8 mouse cellular contexts compared by ENCODE assay signal in the genomic region with DNA sequence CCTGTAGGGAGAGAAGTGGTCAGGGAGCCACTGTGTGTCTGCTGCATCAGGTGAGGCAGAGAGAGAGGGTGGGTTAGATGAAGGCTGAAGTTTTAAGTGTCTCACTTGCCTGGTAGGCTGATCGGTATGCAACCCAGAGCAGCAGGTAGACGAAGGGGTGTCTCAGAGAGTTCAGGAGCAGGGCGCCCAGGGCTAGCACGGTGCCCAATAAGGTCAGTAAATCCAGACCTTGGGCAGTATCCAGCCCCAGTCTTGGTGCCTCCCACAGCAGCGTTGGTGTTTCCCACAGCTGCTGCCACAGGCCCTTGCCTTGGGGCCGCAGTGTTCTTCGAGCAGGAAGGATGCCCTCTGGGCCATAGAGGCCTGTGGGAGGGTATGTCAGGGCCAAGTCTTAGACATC. TPM values are rescaled to one million over a fixed set of nuclear protein-coding genes. Genes with fewer than 3 reads are reported as not detected.
DNase-seq lines count a peak whose midpoint lies in the region; ATAC-seq and TF ChIP-seq lines count a peak whose summit lies in the region.

No protein-coding gene starts in this region.

- H3K36me3 ChIP-seq in liver, embryonic 13.5 days = peaks cover 63% of the 10 kb centered on the region

- no peak for ATAC-seq in liver, embryonic 13.5 days (ENCODE audit: low read depth)

- no peak for TF ChIP-seq CTCF in gastrocnemius, adult 2 months (IDR thresholded peaks at IDR 0.05)

- WGBS in liver, embryonic 13.5 days (ENCODE audit: insufficient replicate concordance) = 79% methylated on average over 7 of the region's 7 CpGs

- no peaks in the 10 kb centered on the region for H3K27me3 ChIP-seq in liver, embryonic 13.5 days

- peak overlapping the region; percentile 94 for H3K27ac ChIP-seq in gastrocnemius, adult 2 months
- peak overlapping the region; percentile 84 for H3K27ac ChIP-seq in liver, embryonic 13.5 days

- peaks cover 45% of the 10 kb centered on the region for H3K4me1 ChIP-seq in liver, embryonic 13.5 days (replicated peaks)

- no peaks in the 10 kb centered on the region for H3K9me3 ChIP-seq in liver, embryonic 13.5 days (replicated peaks)

- H3K9ac ChIP-seq in liver, embryonic 13.5 days = peak overlapping the region; percentile 86

- intact Hi-C loops in gastrocnemius, adult 2 months (cut with DNase I) = loop anchor here (2.0 to 10.0 kb wide), 2 partner anchors 38 to 180 kb away; no protein-coding TSS in a partner anchor
- intact Hi-C loops in gastrocnemius, postnatal 36 days (cut with DNase I) = loop anchor here (5.0 kb wide), 1 partner anchor 227 kb away; the partner anchor contains the start of gene Hdac10

- peak overlapping the region; percentile 81 for H3K4me2 ChIP-seq in liver, embryonic 13.5 days

- H3K4me3 ChIP-seq in gastrocnemius, adult 2 months = peak overlapping the region; percentile 96
- peak overlapping the region; percentile 71 for H3K4me3 ChIP-seq in liver, embryonic 13.5 days (replicated peaks)

- DNase-seq in gastrocnemius, adult 2 months = no peak
- no peak for DNase-seq in gastrocnemius, postnatal 36 days
- peak; percentile 28 for DNase-seq in thymus, postnatal 14 days
- DNase-seq in thymus, postnatal 10 days (ENCODE audit: low spot score in 2 of 2) = no peak
- DNase-seq in liver, embryonic 13.5 days = no peak
- DNase-seq in adrenal gland, adult 2 months = no peak
- no peak for DNase-seq in Muller cell, postnatal 12 days (ENCODE audit: inconsistent ontology term)
- DNase-seq in spleen, postnatal 36 days (ENCODE audit: low spot score in 2 of 2) = no peak

RNA-seq across cellular contexts. Expression of gene Lmf2, which starts 1.0 kb away (rescaled TPM):
- 10 to 100 TPM; 12.7 to 16.1 TPM for total RNA-seq in gastrocnemius, adult 2 months (2021)
- total RNA-seq in gastrocnemius, postnatal 36 days (2021) = 10 to 100 TPM; 12.0 to 12.6 TPM
- 26.1 and 30.2 TPM in 2 replicates for polyA plus RNA-seq in liver, embryonic 13.5 days (2015; fragmentation: Nextera tagmentation; extraction: Ambion mirVana)
- 10 to 100 TPM; 37.1 to 40.2 TPM for total RNA-seq in adrenal gland, adult 2 months (2021)
- polyA plus RNA-seq in adrenal gland, adult 2 months (2012; rRNA removed) = 58.0 and 63.1 TPM in 2 replicates

RNA-seq across cellular contexts. Expression of gene Ncaph2, which starts 1.1 kb away (rescaled TPM):
- 10 to 100 TPM; 40.9 to 41.4 TPM for total RNA-seq in gastrocnemius, adult 2 months (2021)
- 10 to 100 TPM; 36.7 to 43.0 TPM for total RNA-seq in gastrocnemius, postnatal 36 days (2021)
- 114 and 131 TPM in 2 replicates for polyA plus RNA-seq in liver, embryonic 13.5 days (2015; fragmentation: Nextera tagmentation; extraction: Ambion mirVana)
- 10 to 100 TPM; 61.7 to 74.8 TPM for total RNA-seq in adrenal gland, adult 2 months (2021)
- 101 and 102 TPM in 2 replicates for polyA plus RNA-seq in adrenal gland, adult 2 months (2012; rRNA removed)

RNA-seq across cellular contexts. Expression of gene Sco2, which starts 19.2 kb away (rescaled TPM):
- 10 to 100 TPM; 13.0 to 16.0 TPM for total RNA-seq in gastrocnemius, adult 2 months (2021)
- total RNA-seq in gastrocnemius, postnatal 36 days (2021) = 10 to 100 TPM; 12.0 to 19.1 TPM
- 4.1 and 4.5 TPM in 2 replicates for polyA plus RNA-seq in liver, embryonic 13.5 days (2015; fragmentation: Nextera tagmentation; extraction: Ambion mirVana)
- 10 to 100 TPM; 33.9 to 36.2 TPM for total RNA-seq in adrenal gland, adult 2 months (2021)
- 68.5 and 73.3 TPM in 2 replicates for polyA plus RNA-seq in adrenal gland, adult 2 months (2012; rRNA removed)

RNA-seq across cellular contexts. Expression of gene Miox, which starts 20.3 kb away (rescaled TPM):
- not detected for total RNA-seq in gastrocnemius, adult 2 months (2021)
- total RNA-seq in gastrocnemius, postnatal 36 days (2021) = not detected
- polyA plus RNA-seq in liver, embryonic 13.5 days (2015; fragmentation: Nextera tagmentation; extraction: Ambion mirVana) = 5.6 and 6.8 TPM in 2 replicates
- not detected for total RNA-seq in adrenal gland, adult 2 months (2021)
- polyA plus RNA-seq in adrenal gland, adult 2 months (2012; rRNA removed) = 0.21 and 0.92 TPM in 2 replicates

RNA-seq across cellular contexts. Expression of gene Tymp, which starts 22.4 kb away (rescaled TPM):
- total RNA-seq in gastrocnemius, adult 2 months (2021) = under 1 TPM; 0.25 to 0.64 TPM
- total RNA-seq in gastrocnemius, postnatal 36 days (2021) = under 1 TPM; 0.35 to 0.48 TPM
- polyA plus RNA-seq in liver, embryonic 13.5 days (2015; fragmentation: Nextera tagmentation; extraction: Ambion mirVana) = 0.58 and 0.62 TPM in 2 replicates
- total RNA-seq in adrenal gland, adult 2 months (2021) = under 1 TPM in 1 of 2 experiments, not detected in 1; 0.26 TPM
- polyA plus RNA-seq in adrenal gland, adult 2 months (2012; rRNA removed) = 9.9 and 10.1 TPM in 2 replicates
